Mouse (Mus musculus) liver, embryonic 14.5 days (tissue): ENCODE data around the gene Dazap1.

Experiments used
- CTCF ChIP-seq: IDR thresholded peaks from 2 replicates; pipeline ENCODE4 v1.5.1; 2016; ENCODE audit warnings: antibody characterized with exemption, low read depth, control low read depth
- EP300 ChIP-seq: IDR thresholded peaks from 2 replicates; pipeline ENCODE4 v1.6.1; 2016; ENCODE audit warnings: antibody characterized with exemption, low read depth

- TF ChIP-seq CTCF (no peak), EP300 (no peak)
These were observed 33.6 kb downstream of the Dazap1 start for GRCm38 (mm10) chr10:80294788-80295303.
